Mouse (Mus musculus) CH12.LX (cell line): ENCODE results near the gene U2surp.

ENCODE experiments used
- CTCF ChIP-seq, 2 experiments: IDR thresholded peaks in 1 of 2; conservative IDR thresholded peaks in 1 of 2; 2 replicates each; pipeline ENCODE4 v1.5.1; 2011 to 2012; ENCODE audit warnings: low read depth in 2 of 2, low read length in 2 of 2, improper control_type of control experiment in 1 of 2, inconsistent platforms in 1 of 2, mild to moderate bottlenecking in 1 of 2, moderate library complexity in 1 of 2
- HCFC1 ChIP-seq: IDR thresholded peaks from 2 replicates; pipeline ENCODE4 v1.6.1; 2012; ENCODE audit warnings: low read depth, mild to moderate bottlenecking, inconsistent platforms, low read length, improper control_type of control experiment
- MYC ChIP-seq: IDR thresholded peaks from 2 replicates; pipeline ENCODE4 v1.6.1; 2011; ENCODE audit warnings: low read depth, mild to moderate bottlenecking, improper control_type of control experiment, low read length
- NRF1 ChIP-seq: IDR thresholded peaks from 2 replicates; pipeline ENCODE4 v1.6.1; 2014; ENCODE audit warnings: low read depth, mild to moderate bottlenecking, inconsistent platforms, low read length, improper control_type of control experiment, moderate library complexity
- POLR2A ChIP-seq: IDR thresholded peaks from 2 replicates; pipeline ENCODE4 v1.6.1; 2011; ENCODE audit warnings: low read depth, mild to moderate bottlenecking, improper control_type of control experiment, low read length
- POLR2AphosphoS2 ChIP-seq: IDR thresholded peaks from 2 replicates; pipeline ENCODE4 v1.6.1; 2011; ENCODE audit warnings: low read depth, low read length, improper control_type of control experiment
- RCOR1 ChIP-seq: conservative IDR thresholded peaks from 2 replicates; pipeline ENCODE4 v1.6.1; 2012; ENCODE audit warnings: low read depth, mild to moderate bottlenecking, inconsistent platforms, low read length, improper control_type of control experiment
- SIN3A ChIP-seq: IDR thresholded peaks from 2 replicates; pipeline ENCODE4 v1.6.1; 2012; ENCODE audit warnings: low read length, improper control_type of control experiment, inconsistent platforms
- USF2 ChIP-seq: conservative IDR thresholded peaks from 2 replicates; pipeline ENCODE4 v1.6.1; 2011; ENCODE audit warnings: low read depth, low read length, improper control_type of control experiment
- ZC3H11A ChIP-seq: IDR thresholded peaks from 2 replicates; pipeline ENCODE4 v1.6.1; 2012; ENCODE audit warnings: low read depth, mild to moderate bottlenecking, inconsistent platforms, low read length, improper control_type of control experiment
- ZKSCAN1 ChIP-seq: IDR thresholded peaks from 2 replicates; pipeline ENCODE4 v1.6.1; 2012; ENCODE audit warnings: low read depth, inconsistent platforms, low read length, improper control_type of control experiment, borderline replicate concordance

- TF ChIP-seq POLR2A (no peak), POLR2AphosphoS2 (no peak), CTCF (conservative IDR thresholded peaks at IDR 0.05 in 1 of 2, IDR thresholded peaks at IDR 0.05 in 1 of 2; ENCODE audit: low read depth in 2 of 2, low read length in 2 of 2) (no peak), SIN3A (no peak), HCFC1 (no peak), RCOR1 (no peak), MYC (no peak), ZKSCAN1 (no peak), ZC3H11A (no peak), USF2 (no peak), NRF1 (no peak)
Observed at GRCm38 (mm10) chr9:95550856-95551774, 39.3 kb upstream of the U2surp start.
